Mouse (Mus musculus) CH12.LX (cell line): ENCODE measurements at regions not wholly inside any gene's neighbourhood (a gene's known extent, or its start where the extent isn't known, plus 50 kb on each side); places are given as distances from the start of the nearest gene placed in this dataset.

Experiments used
- DNase-seq: peaks from one replicate; pipeline ENCODE4 v3.0.0-alpha.2; 2013; ENCODE audit errors: extremely low read depth
- H3K27ac ChIP-seq: 2 replicates; pipeline ENCODE4 v1.5.1; 2012; ENCODE audit warnings: low read depth, mild to moderate bottlenecking, control low read depth, moderate library complexity; ENCODE audit not compliant: insufficient read depth
- H3K27me3 ChIP-seq: replicated peaks from 2 replicates; pipeline ENCODE3; 2012; ENCODE audit warnings: inconsistent platforms
- H3K36me3 ChIP-seq, 2 experiments: replicated peaks in 1 of 2; 2 replicates each; pipeline versions ENCODE3 to v1.6.1; 2012; ENCODE audit warnings: inconsistent platforms in 1 of 2, low read length in 1 of 2, mild to moderate bottlenecking in 1 of 2, mixed read lengths in 1 of 2, moderate library complexity in 1 of 2; ENCODE audit not compliant: control insufficient read depth in 1 of 2, insufficient read depth in 1 of 2
- H3K4me1 ChIP-seq, 2 experiments: 2 replicates each; pipeline ENCODE4 v1.6.1; 2012; ENCODE audit warnings: inconsistent platforms in 1 of 2, moderate library complexity in 1 of 2; ENCODE audit not compliant: insufficient read depth in 2 of 2, control insufficient read depth in 1 of 2
- H3K4me2 ChIP-seq: 2 replicates; pipeline ENCODE4 v1.6.1; 2012; ENCODE audit warnings: low read depth, mild to moderate bottlenecking, control low read depth; ENCODE audit not compliant: poor library complexity, insufficient read depth, severe bottlenecking
- H3K4me3 ChIP-seq, 3 experiments: fragments of 150-350 bp in 1 of 3; sonication (generic) in 1 of 3; replicated peaks in 1 of 3; 2 replicates each; pipeline versions ENCODE3 to v1.5.1; 2011 to 2012; ENCODE audit warnings: low read depth in 2 of 3, low read length in 2 of 3, mild to moderate bottlenecking in 2 of 3, moderate library complexity in 2 of 3, control low read depth in 1 of 3, improper control_type of control experiment in 1 of 3, inconsistent platforms in 1 of 3, mixed read lengths in 1 of 3; ENCODE audit not compliant: poor library complexity in 1 of 3
- H3K79me2 ChIP-seq: replicated peaks from 2 replicates; pipeline ENCODE4 v1.6.1; 2012; ENCODE audit warnings: mild to moderate bottlenecking, moderate library complexity; ENCODE audit not compliant: control insufficient read depth, poor library complexity, insufficient read depth, severe bottlenecking; ENCODE audit errors: extremely low read depth
- H3K9ac ChIP-seq: 2 replicates; pipeline ENCODE4 v1.6.1; 2012; ENCODE audit warnings: low read depth, mild to moderate bottlenecking, control low read depth, moderate library complexity; ENCODE audit not compliant: insufficient read depth
- H3K9me3 ChIP-seq: replicated peaks from 2 replicates; pipeline ENCODE3; 2012; ENCODE audit warnings: low read length, inconsistent platforms, mixed read lengths
- CHD1 ChIP-seq: IDR thresholded peaks from 2 replicates; pipeline ENCODE4 v1.6.1; 2012; ENCODE audit warnings: low read depth, low read length, improper control_type of control experiment, inconsistent platforms
- CHD2 ChIP-seq: IDR thresholded peaks from 2 replicates; pipeline ENCODE4 v1.6.1; 2011; ENCODE audit warnings: low read length, improper control_type of control experiment
- E2F4 ChIP-seq: IDR thresholded peaks from 2 replicates; pipeline ENCODE4 v1.6.1; 2011; ENCODE audit warnings: low read depth, low read length, improper control_type of control experiment; ENCODE audit not compliant: insufficient replicate concordance
- ETS1 ChIP-seq: conservative IDR thresholded peaks from 2 replicates; pipeline ENCODE4 v1.6.1; 2012; ENCODE audit warnings: low read depth, mild to moderate bottlenecking, inconsistent platforms, low read length, improper control_type of control experiment, moderate library complexity
- GABPA ChIP-seq: IDR thresholded peaks from 2 replicates; pipeline ENCODE4 v1.6.1; 2012; ENCODE audit warnings: low read depth, low read length, improper control_type of control experiment, inconsistent platforms; ENCODE audit not compliant: insufficient replicate concordance
- IRF4 ChIP-seq: IDR thresholded peaks from 2 replicates; pipeline ENCODE4 v1.6.1; 2014; ENCODE audit warnings: low read depth, mild to moderate bottlenecking, inconsistent platforms, low read length, improper control_type of control experiment
- MAFK ChIP-seq: IDR thresholded peaks from 2 replicates; pipeline ENCODE4 v1.6.1; 2011; ENCODE audit warnings: low read length, improper control_type of control experiment; ENCODE audit not compliant: insufficient replicate concordance
- MAZ ChIP-seq: IDR thresholded peaks from 2 replicates; pipeline ENCODE4 v1.6.1; 2012; ENCODE audit warnings: low read depth, mild to moderate bottlenecking, inconsistent platforms, low read length, improper control_type of control experiment, moderate library complexity
- MEF2A ChIP-seq: IDR thresholded peaks from 2 replicates; pipeline ENCODE4 v1.6.1; 2014; ENCODE audit warnings: low read depth, mild to moderate bottlenecking, inconsistent platforms, low read length, improper control_type of control experiment, borderline replicate concordance
- MYC ChIP-seq: IDR thresholded peaks from 2 replicates; pipeline ENCODE4 v1.6.1; 2011; ENCODE audit warnings: low read depth, mild to moderate bottlenecking, improper control_type of control experiment, low read length
- NELFE ChIP-seq: IDR thresholded peaks from 2 replicates; pipeline ENCODE4 v1.6.1; 2011; ENCODE audit warnings: low read depth, low read length, improper control_type of control experiment
- NRF1 ChIP-seq: IDR thresholded peaks from 2 replicates; pipeline ENCODE4 v1.6.1; 2014; ENCODE audit warnings: low read depth, mild to moderate bottlenecking, inconsistent platforms, low read length, improper control_type of control experiment, moderate library complexity
- POLR2AphosphoS2 ChIP-seq: IDR thresholded peaks from 2 replicates; pipeline ENCODE4 v1.6.1; 2011; ENCODE audit warnings: low read depth, low read length, improper control_type of control experiment
- SIN3A ChIP-seq: IDR thresholded peaks from 2 replicates; pipeline ENCODE4 v1.6.1; 2012; ENCODE audit warnings: low read length, improper control_type of control experiment, inconsistent platforms
- TBP ChIP-seq: conservative IDR thresholded peaks from 2 replicates; pipeline ENCODE4 v1.6.1; 2011; ENCODE audit warnings: low read depth, low read length, improper control_type of control experiment
- TCF12 ChIP-seq: IDR thresholded peaks from 2 replicates; pipeline ENCODE4 v1.6.1; 2014; ENCODE audit warnings: low read depth, mild to moderate bottlenecking, inconsistent platforms, low read length, improper control_type of control experiment
- UBTF ChIP-seq: IDR thresholded peaks from 2 replicates; pipeline ENCODE4 v1.6.1; 2012; ENCODE audit warnings: low read depth, mild to moderate bottlenecking, inconsistent platforms, low read length, improper control_type of control experiment, moderate library complexity
- USF1 ChIP-seq: IDR thresholded peaks from 2 replicates; pipeline ENCODE4 v1.6.1; 2014; ENCODE audit warnings: low read depth, mild to moderate bottlenecking, inconsistent platforms, low read length, improper control_type of control experiment
- USF2 ChIP-seq: conservative IDR thresholded peaks from 2 replicates; pipeline ENCODE4 v1.6.1; 2011; ENCODE audit warnings: low read depth, low read length, improper control_type of control experiment
- ZKSCAN1 ChIP-seq: IDR thresholded peaks from 2 replicates; pipeline ENCODE4 v1.6.1; 2012; ENCODE audit warnings: low read depth, inconsistent platforms, low read length, improper control_type of control experiment, borderline replicate concordance
- ZNF384 ChIP-seq: IDR thresholded peaks from 2 replicates; pipeline ENCODE4 v1.6.1; 2012; ENCODE audit warnings: low read depth, low read length, improper control_type of control experiment, inconsistent platforms
- dilution Hi-C: fragments of 300-500 bp; cut with MboI; formaldehyde crosslinking; loops from 2 replicates; pipeline ENCODE4 v1.14.3; 2020; ENCODE audit warnings: low sequenced_read_pairs; ENCODE audit not compliant: extremely low pct_unique_long_range_greater_than_20kb, extremely low pct_ligation_motif_present
- in situ Hi-C: fragments of 300-500 bp; cut with MboI; formaldehyde crosslinking; loops from 3 replicates; pipeline ENCODE4 v1.14.3; 2019; ENCODE audit warnings: low sequenced_read_pairs, low pct_ligation_motif_present, low pct_unique_long_range_greater_than_20kb, mixed read lengths

- in situ Hi-C loops: no loop called here
- Histone ChIP-seq H3K4me2 (no peak overlapping the region), H3K27ac (no peak overlapping the region), H3K36me3 (no peaks in the 10 kb centered on the region), H3K9ac (no peak overlapping the region), H3K27me3 (peaks cover 45% of the 10 kb centered on the region), H3K4me3 (no peak overlapping the region), H3K79me2 (no peaks in the 10 kb centered on the region), H3K4me1 (peaks cover 0 to 6% of the 10 kb centered on the region in 2 experiments; a peak in 2 of 4 replicates)
- dilution Hi-C loops: no loop called here
- peak; percentile 14 for DNase-seq
- TF ChIP-seq CHD1 (no peak), ZKSCAN1 (no peak), TCF12 (no peak), MEF2A (no peak), MAZ (no peak), MAFK (no peak), UBTF (no peak), IRF4 (no peak), ETS1 (no peak)
- TF ChIP-seq, all 38 proteins: peak for 0
- H3K9me3 ChIP-seq: no peaks in the 10 kb centered on the region
Observed at GRCm38 (mm10) chr16:5627117-5627909, 257.8 kb upstream of the Rbfox1 start.

- H3K36me3 ChIP-seq: no peaks in the 10 kb centered on the region
- no peak for DNase-seq
- TF ChIP-seq ZKSCAN1 (no peak), ETS1 (no peak), USF2 (no peak), E2F4 (no peak), USF1 (no peak), MAFK (no peak)
- no peak overlapping the region for H3K27ac ChIP-seq
- in situ Hi-C loops (no loop called here), dilution Hi-C loops (no loop called here)
- H3K9ac ChIP-seq: no peak overlapping the region
- H3K27me3 ChIP-seq: peaks cover 54% of the 10 kb centered on the region
- H3K79me2 ChIP-seq: no peaks in the 10 kb centered on the region
- peaks cover 0 to 6% of the 10 kb centered on the region in 2 experiments; a peak in 2 of 4 replicates for H3K4me1 ChIP-seq
- no peak overlapping the region for H3K4me2 ChIP-seq
- no peak overlapping the region for H3K4me3 ChIP-seq
- no peaks in the 10 kb centered on the region for H3K9me3 ChIP-seq
Observed at GRCm38 (mm10) chr16:5625159-5625558, 260.0 kb upstream of the Rbfox1 start.

- Histone ChIP-seq H3K4me3 (no peak overlapping the region), H3K9ac (no peak overlapping the region), H3K4me1 (no peaks in the 10 kb centered on the region), H3K4me2 (no peak overlapping the region), H3K27ac (no peak overlapping the region), H3K79me2 (no peaks in the 10 kb centered on the region), H3K36me3 (no peaks in the 10 kb centered on the region), H3K27me3 (peaks cover 69% of the 10 kb centered on the region), H3K9me3 (no peaks in the 10 kb centered on the region)
- DNase-seq: no peak
- in situ Hi-C loops (no loop called here), dilution Hi-C loops (no loop called here)
- TF ChIP-seq CHD2 (no peak), NRF1 (no peak), IRF4 (no peak), E2F4 (no peak), MYC (no peak), ETS1 (no peak), MEF2A (no peak), NELFE (no peak), ZNF384 (no peak), UBTF (no peak), SIN3A (no peak), GABPA (no peak), POLR2AphosphoS2 (no peak), ZKSCAN1 (no peak), TBP (no peak)
Observed at GRCm38 (mm10) chr16:5620566-5620965, 264.6 kb upstream of the Rbfox1 start.
